Mouse (Mus musculus) lung, embryonic 15.5 days (tissue): Measurements from ENCODE around the gene Rab13. TPM values are rescaled to one million over a fixed set of nuclear protein-coding genes. Genes with fewer than 3 reads are reported as not detected.
A peak's percentile ranks its signal among the peaks of the same experiment; 100 is the strongest.

Experiments
- ATAC-seq: fragments of 200-750 bp; cut with Nextera tagmentation; 2 replicates; pipeline ENCODE4 v1.8.0; 2017; ENCODE audit warnings: moderate number of reproducible peaks, borderline replicate concordance; ENCODE audit not compliant: low FRiP score, low TSS enrichment; ENCODE audit errors: extremely low read depth
- H3K27ac ChIP-seq: fragments of 300-500 bp; sonication (generic); 2 replicates; pipeline ENCODE4 v1.5.1; 2015; ENCODE audit warnings: moderate library complexity, mild to moderate bottlenecking, inconsistent platforms
- H3K27me3 ChIP-seq: fragments of 300-500 bp; sonication (generic); 2 replicates; pipeline ENCODE4 v1.6.1; 2015; ENCODE audit warnings: inconsistent platforms
- H3K36me3 ChIP-seq: fragments of 300-500 bp; sonication (generic); 2 replicates; pipeline ENCODE4 v1.6.1; 2015; ENCODE audit warnings: inconsistent platforms
- H3K4me1 ChIP-seq: fragments of 300-500 bp; sonication (generic); 2 replicates; pipeline ENCODE4 v1.6.1; 2015; ENCODE audit warnings: inconsistent platforms
- H3K4me2 ChIP-seq: fragments of 300-500 bp; sonication (generic); 2 replicates; pipeline ENCODE4 v1.6.1; 2015; ENCODE audit warnings: inconsistent platforms, mild to moderate bottlenecking, moderate library complexity
- H3K4me3 ChIP-seq: fragments of 300-500 bp; sonication (generic); 2 replicates; pipeline ENCODE4 v1.5.1; 2015; ENCODE audit warnings: mild to moderate bottlenecking, inconsistent platforms
- H3K9ac ChIP-seq: fragments of 300-500 bp; sonication (generic); 2 replicates; pipeline ENCODE4 v1.6.1; 2015; ENCODE audit warnings: inconsistent platforms
- H3K9me3 ChIP-seq: fragments of 300-500 bp; sonication (generic); 2 replicates; pipeline ENCODE4 v1.6.1; 2016; ENCODE audit warnings: inconsistent platforms
- WGBS: fragments of 180-500 bp; shearing (Covaris S2); methylation state at CpG from one replicate; pipeline ENCODE4 v1.1.7; 2015; 5-methylcytosine and 5-hydroxymethylcytosine counted together
- polyA plus RNA-seq: library from polyadenylated mRNA; unstranded; fragments of >200 nt; fragmentation: Nextera tagmentation; extraction: Ambion mirVana; gene quantifications from 2 replicates; pipeline ENCODE4 v1.2.1, GENCODE M21; 2015

Rab13 gene
- polyA plus RNA-seq, 1 experiment from 2014 or later = 40.0 TPM

DNA sequence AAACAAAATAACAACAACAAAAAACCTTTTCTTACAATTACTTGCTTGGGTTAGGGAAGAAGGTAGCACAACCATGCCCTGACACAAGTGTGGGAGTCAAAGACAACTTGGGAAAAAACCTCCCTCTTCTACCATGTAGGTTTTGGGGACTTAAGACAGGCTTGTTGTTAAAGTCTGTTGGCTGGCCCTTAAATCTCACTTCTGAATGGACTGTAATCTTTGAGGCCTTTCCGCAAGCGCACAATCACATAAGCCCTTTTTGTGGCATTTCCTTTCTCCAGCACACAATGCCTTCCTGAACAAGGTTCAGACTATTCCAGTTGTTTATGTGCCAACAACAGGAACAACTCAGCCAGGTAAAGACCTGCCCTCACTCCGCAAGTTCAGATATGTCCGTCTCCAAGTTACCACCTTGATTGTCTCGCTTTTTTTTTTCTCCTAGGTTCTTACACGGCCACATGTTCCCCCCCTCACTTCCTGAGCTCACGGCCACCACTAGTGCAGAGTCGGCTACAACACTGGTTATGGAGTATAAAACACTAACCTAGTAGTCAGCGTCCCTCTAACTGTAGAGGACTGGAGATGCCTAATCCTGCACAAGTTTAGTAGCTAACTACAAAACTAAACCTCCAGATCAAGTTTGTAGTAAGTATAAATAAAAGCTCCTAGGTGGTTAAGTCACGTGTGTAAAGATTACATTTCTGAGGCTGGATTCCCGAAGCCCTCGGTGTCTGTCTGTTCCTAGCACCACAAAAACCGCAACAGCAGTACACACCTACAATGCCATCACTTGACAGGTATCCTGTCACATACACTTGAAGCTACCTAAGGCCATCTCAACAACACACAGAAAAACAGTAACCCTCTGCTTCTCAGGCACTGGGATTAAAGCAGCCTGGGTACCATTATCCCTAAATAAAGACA is 1.8 kb upstream of the Rab13 start:
- no peak overlapping the region for H3K27ac ChIP-seq
- 71% methylated on average over 13 of the region's 13 CpGs for whole genome bisulfite sequencing

DNA sequence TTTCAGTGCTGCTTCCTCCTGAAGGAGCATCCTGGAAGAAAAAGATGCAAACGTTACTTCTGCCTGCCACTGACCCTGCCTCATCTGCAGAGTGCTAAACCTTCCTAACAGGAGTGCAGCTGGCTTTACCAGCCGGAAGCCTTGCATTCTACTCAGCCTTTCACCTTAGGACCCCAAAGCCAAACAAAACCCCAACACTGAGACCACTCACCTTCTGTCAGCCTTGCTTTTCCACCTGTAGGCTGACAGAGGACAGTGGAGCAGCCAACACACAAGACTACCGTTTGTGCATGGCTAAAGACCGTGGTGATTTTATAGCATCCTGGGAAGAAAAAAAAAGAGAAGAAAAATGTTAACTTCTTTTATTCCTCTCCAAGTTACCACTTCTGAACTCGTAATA is 772 bp upstream of the Rab13 start:
- no peak overlapping the region for H3K27ac ChIP-seq
- 4% methylated on average over 5 of the region's 5 CpGs for WGBS
- ATAC-seq = no peak
- peaks cover 47% of the 10 kb centered on the region for H3K36me3 ChIP-seq
- peak overlapping the region; percentile 92 for H3K4me2 ChIP-seq
- H3K9me3 ChIP-seq = no peaks in the 10 kb centered on the region
- H3K9ac ChIP-seq = peak overlapping the region; percentile 91
- no peaks in the 10 kb centered on the region for H3K27me3 ChIP-seq
- peak overlapping the region; percentile 85 for H3K4me3 ChIP-seq
- peaks cover 28% of the 10 kb centered on the region for H3K4me1 ChIP-seq

More for the DNA sequence above, 1.8 kb upstream of the Rab13 start:
- Histone ChIP-seq H3K4me2 (peak overlapping the region; percentile 92), H3K4me1 (peaks cover 28% of the 10 kb centered on the region), H3K4me3 (peak overlapping the region; percentile 85), H3K27me3 (no peaks in the 10 kb centered on the region), H3K9ac (peak overlapping the region; percentile 91), H3K36me3 (peaks cover 50% of the 10 kb centered on the region), H3K9me3 (no peaks in the 10 kb centered on the region)
- no peak for ATAC-seq

DNA sequence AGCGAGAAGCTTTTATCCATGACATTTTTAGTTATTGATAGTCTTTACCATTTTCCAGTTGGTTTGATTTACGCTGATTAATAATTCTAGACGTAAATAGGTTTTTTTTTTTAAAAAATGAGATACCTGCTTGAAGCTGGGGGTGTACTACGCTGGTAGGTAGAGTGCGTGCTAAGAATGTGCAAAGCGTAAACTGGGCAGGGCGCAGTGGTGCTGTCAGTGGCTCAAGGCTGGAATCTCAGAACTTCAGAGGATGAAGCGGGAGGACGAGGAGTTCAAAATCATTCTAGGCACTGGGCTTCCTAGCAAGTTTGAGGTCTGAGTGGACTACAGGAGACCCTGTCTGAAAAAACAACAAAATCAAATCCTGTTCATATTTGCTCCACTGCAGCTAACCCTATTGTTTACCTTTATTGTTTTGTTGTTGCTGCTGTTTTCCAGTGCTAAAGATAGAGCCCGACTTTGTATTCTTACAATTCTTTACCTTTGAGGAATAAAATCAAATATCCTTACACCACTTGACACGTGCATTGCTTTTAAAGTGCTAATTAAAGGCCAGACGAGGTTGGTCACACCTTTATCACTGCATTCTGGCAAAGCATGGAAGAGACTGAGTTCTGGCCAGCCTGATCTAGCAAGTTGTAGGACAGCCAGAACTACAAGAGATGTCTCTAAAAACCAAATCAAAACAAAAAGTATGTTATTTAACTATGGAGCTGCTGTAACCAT is 625 bp downstream of the Rab13 start:
- WGBS = 12% methylated on average over 12 of the region's 12 CpGs
- H3K4me2 ChIP-seq = peak overlapping the region; percentile 66
- H3K4me1 ChIP-seq = peaks cover 28% of the 10 kb centered on the region
- H3K36me3 ChIP-seq = peaks cover 33% of the 10 kb centered on the region
- no peaks in the 10 kb centered on the region for H3K9me3 ChIP-seq
- peak overlapping the region; percentile 27; the same call in 1 of the 2 replicates for H3K9ac ChIP-seq
- peak overlapping the region; percentile 85 for H3K4me3 ChIP-seq
- H3K27ac ChIP-seq = peak overlapping the region; percentile 76
- H3K27me3 ChIP-seq = no peaks in the 10 kb centered on the region
- ATAC-seq = no peak

DNA sequence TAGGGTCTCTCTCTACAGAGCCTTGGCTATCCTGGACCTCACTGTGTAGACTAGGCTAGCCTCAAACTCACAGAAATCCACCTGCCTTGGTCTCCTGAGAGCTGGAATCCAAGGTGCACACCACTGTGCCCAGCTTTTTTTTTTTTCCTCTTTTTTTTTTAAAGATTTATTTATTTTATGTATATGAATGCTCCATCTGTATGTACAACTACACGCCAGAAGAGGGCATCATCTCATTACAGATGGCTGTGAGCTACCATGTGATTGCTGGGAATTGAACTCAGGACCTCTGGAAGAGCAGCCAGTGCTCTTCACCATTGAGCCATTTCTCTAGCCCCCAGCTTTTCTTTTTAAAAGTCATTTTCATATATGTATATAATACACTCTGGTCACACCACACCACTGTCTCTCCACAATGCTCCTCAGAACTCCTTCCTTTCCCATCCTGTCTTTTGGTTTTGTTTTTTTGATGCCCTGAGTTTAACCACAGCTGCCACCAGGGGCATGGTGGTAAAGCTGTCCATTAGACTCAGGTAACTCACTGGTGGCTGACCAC is 2.4 kb downstream of the Rab13 start:
- H3K4me3 ChIP-seq = no peak overlapping the region
- peaks cover 26% of the 10 kb centered on the region for H3K4me1 ChIP-seq
- ATAC-seq = no peak
- H3K36me3 ChIP-seq = peaks cover 17% of the 10 kb centered on the region
- H3K4me2 ChIP-seq = no peak overlapping the region
- WGBS = 29% methylated on average over 1 of the region's 1 CpGs
- H3K9me3 ChIP-seq = no peaks in the 10 kb centered on the region
- no peaks in the 10 kb centered on the region for H3K27me3 ChIP-seq
- H3K9ac ChIP-seq = no peak overlapping the region
- H3K27ac ChIP-seq = no peak overlapping the region

DNA sequence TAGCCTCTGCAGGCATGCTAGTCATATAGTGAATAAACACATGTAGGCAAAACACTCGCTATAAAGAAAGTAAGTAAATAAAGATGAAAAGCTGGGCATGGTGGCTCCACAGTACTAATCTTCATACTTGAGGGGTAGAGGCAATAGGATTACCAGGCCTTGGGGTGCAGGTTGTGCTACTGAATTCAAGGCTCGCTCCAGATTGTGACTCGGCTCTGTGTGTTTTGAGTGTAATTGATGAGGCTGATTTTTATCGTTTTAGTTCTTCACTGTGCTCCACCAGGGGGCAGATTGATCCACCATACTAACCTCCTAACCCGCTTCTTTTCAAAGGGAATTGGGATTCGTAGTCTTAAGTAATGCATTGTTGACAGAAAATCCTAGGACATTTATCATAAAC is 6.6 kb downstream of the Rab13 start:
- peak overlapping the region; percentile 91 for H3K27ac ChIP-seq
- H3K36me3 ChIP-seq = peaks cover 17% of the 10 kb centered on the region
- 5% methylated on average over 6 of the region's 6 CpGs for WGBS
- peak overlapping the region; percentile 77 for H3K4me2 ChIP-seq
- H3K27me3 ChIP-seq = no peaks in the 10 kb centered on the region
- H3K4me1 ChIP-seq = peaks cover 21% of the 10 kb centered on the region
- peak overlapping the region; percentile 55 for H3K4me3 ChIP-seq
- peak overlapping the region; percentile 65 for H3K9ac ChIP-seq
- H3K9me3 ChIP-seq = no peaks in the 10 kb centered on the region
- ATAC-seq = peak; percentile 58; the same call in 1 of the 2 replicates

DNA sequence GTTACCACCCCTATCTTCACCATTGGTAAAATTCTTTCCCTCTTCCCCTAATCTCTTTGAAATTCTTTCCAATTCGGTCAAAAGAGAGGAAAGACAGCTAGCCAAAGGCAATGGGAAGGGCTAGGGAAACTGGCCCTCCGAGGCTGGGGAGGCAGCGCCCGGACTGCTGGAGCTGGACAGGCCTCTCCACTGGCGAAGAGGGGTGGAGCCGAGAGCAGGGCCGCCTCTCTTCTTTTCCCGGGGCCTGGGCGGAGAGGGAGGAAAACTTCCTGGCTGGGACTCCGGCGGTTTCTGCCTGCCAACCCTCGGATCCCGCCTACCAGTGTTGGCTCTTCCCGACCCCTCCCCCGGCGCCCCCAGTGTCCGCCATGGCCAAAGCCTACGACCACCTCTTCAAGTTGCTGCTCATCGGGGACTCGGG is 7.0 kb downstream of the Rab13 start:
- WGBS = under 1% methylated on average over 18 of the region's 20 CpGs
- peak; percentile 91 for ATAC-seq

DNA sequence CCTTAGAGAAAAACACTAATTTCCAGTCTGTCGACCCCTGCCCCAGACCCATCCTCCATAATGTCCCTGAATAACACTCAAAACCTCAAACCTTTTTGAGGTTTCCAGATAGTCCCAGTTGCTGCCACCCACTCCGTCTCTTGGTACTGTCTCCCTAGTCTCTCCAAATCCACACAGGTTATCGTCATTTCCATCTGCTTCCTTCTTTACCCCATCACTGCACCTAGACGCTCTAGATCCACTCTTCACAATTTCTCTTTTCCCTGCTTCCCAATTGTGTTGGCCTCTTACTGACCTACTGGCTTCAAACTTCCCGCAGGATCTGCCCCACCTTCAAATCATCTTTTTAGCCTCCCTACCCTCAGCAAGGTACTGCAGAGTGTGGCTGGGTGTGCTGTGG is 7.6 kb downstream of the Rab13 start:
- ATAC-seq = no peak
- Histone ChIP-seq H3K4me3 (peak overlapping the region; percentile 55), H3K4me1 (peaks cover 21% of the 10 kb centered on the region), H3K4me2 (peak overlapping the region; percentile 77), H3K9ac (peak overlapping the region; percentile 65), H3K36me3 (peaks cover 27% of the 10 kb centered on the region), H3K27ac (peak overlapping the region; percentile 91; the same call in 1 of the 2 replicates), H3K9me3 (no peaks in the 10 kb centered on the region), H3K27me3 (no peaks in the 10 kb centered on the region)
- WGBS = 12% methylated on average over 5 of the region's 5 CpGs

More for the DNA sequence above, 7.0 kb downstream of the Rab13 start:
- H3K4me2 ChIP-seq = peak overlapping the region; percentile 77
- peaks cover 21% of the 10 kb centered on the region for H3K36me3 ChIP-seq
- H3K4me1 ChIP-seq = peaks cover 21% of the 10 kb centered on the region
- H3K27me3 ChIP-seq = no peaks in the 10 kb centered on the region
- H3K9me3 ChIP-seq = no peaks in the 10 kb centered on the region
- H3K27ac ChIP-seq = peak overlapping the region; percentile 91
- H3K4me3 ChIP-seq = peak overlapping the region; percentile 55
- H3K9ac ChIP-seq = peak overlapping the region; percentile 65

DNA sequence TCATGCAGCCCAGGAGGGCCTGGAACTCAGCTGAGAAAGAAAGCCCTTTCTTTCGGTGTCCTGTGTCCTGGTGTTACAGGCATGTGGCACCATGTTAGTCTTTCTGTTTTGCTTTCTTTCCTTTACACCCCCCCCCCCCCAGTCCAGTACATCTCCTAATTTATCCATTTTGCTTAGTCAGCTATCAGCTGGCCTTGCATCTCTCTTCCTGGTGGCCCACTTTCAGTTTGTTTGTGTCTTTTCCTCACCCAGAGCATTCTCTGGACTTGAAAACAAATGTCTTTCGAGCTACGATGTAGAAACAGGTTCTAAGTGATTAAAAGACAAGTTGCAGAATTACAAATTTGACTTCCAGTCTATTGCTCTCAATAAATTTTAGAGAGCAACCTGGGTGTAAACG is 9.0 kb downstream of the Rab13 start:
- no peak overlapping the region for H3K27ac ChIP-seq
- H3K4me3 ChIP-seq = no peak overlapping the region
- no peaks in the 10 kb centered on the region for H3K9me3 ChIP-seq
- 84% methylated on average over 4 of the region's 4 CpGs for WGBS
- H3K27me3 ChIP-seq = no peaks in the 10 kb centered on the region
- ATAC-seq = no peak
- H3K4me2 ChIP-seq = no peak overlapping the region
- H3K36me3 ChIP-seq = peaks cover 27% of the 10 kb centered on the region
- H3K9ac ChIP-seq = no peak overlapping the region
- H3K4me1 ChIP-seq = peaks cover 21% of the 10 kb centered on the region

DNA sequence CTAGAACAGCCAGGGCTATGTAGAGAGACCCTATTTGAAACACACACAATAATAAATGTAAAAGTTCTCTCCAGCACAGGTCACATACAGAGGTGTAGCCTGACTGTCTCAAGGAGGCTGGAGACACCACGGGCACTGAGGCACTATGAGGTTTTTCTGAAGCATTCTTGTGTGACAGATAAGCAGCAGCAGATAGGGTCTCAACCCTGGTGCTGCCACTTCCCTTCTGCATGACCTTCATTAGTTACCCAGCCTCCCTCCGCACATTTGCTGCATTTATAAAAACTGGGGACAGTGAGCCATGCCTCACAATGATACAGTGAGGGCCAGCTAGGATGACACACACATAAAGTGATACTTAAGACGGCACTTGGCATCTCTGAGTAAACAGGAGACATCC is 9.4 kb downstream of the Rab13 start:
- Histone ChIP-seq H3K4me1 (peaks cover 21% of the 10 kb centered on the region), H3K27ac (no peak overlapping the region), H3K9ac (no peak overlapping the region), H3K36me3 (peaks cover 27% of the 10 kb centered on the region), H3K9me3 (no peaks in the 10 kb centered on the region), H3K27me3 (no peaks in the 10 kb centered on the region), H3K4me3 (no peak overlapping the region), H3K4me2 (no peak overlapping the region)
- WGBS = 59% methylated on average over 3 of the region's 3 CpGs
- ATAC-seq = no peak

DNA sequence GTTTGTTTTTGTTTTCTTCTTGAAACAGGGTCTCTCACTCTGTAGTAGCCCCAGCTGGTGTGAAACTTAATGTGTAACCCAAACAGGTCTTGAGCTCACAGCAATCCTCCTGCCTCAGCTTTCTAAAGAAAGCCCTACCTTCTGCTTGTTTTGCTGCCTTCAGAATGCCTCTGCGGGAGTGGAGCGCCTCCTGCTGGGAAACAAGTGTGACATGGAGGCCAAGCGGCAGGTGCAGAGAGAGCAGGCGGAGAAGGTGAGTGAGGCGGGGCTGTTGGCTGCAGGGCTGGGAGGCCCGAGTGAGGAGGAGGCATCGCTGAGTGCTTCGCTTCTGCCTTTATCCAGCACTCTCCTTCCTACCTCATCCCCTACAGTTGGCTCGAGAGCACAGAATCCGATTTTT is 10.8 kb downstream of the Rab13 start:
- H3K4me2 ChIP-seq = no peak overlapping the region
- no peak for ATAC-seq
- WGBS = 75% methylated on average over 10 of the region's 10 CpGs
- H3K9me3 ChIP-seq = no peaks in the 10 kb centered on the region
- H3K27me3 ChIP-seq = no peaks in the 10 kb centered on the region
- peaks cover 21% of the 10 kb centered on the region for H3K4me1 ChIP-seq
- H3K4me3 ChIP-seq = no peak overlapping the region
- H3K36me3 ChIP-seq = peaks cover 27% of the 10 kb centered on the region
- no peak overlapping the region for H3K27ac ChIP-seq
- no peak overlapping the region for H3K9ac ChIP-seq

DNA sequence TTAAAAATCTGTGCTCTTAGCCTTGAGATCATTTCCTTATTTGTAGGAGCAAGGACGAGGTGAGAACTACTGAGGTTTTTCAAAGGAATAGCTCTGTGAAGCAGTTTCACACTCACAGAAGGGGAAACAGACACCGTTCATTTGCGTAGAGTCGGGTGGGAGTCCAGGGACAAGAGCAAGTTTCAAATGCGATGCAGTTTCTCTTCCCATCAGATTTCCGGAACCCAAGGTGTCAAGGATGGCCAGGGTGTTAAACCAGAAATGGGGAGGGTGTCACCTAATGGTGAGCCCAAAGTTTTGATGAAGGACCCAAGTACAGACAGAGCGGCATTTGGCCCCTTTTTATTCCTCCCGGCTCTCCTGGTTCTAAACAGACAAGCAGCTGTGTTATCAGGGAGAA is 17.6 kb downstream of the Rab13 start:
- H3K9me3 ChIP-seq = no peaks in the 10 kb centered on the region
- peak overlapping the region; percentile 65; the same call in 1 of the 2 replicates for H3K9ac ChIP-seq
- no peaks in the 10 kb centered on the region; the same call in none of the 2 replicates for H3K4me1 ChIP-seq
- no peaks in the 10 kb centered on the region for H3K27me3 ChIP-seq
- H3K4me3 ChIP-seq = peak overlapping the region; percentile 68
- H3K36me3 ChIP-seq = peaks cover 24% of the 10 kb centered on the region
- WGBS = 11% methylated on average over 8 of the region's 8 CpGs
- ATAC-seq = no peak
- H3K4me2 ChIP-seq = peak overlapping the region; percentile 76
- H3K27ac ChIP-seq = peak overlapping the region; percentile 88
